In genomic region chr12:109749711-109750243, GRCm38 (mm10) we compare ENCODE assay signal across 8 mouse cellular contexts.
DNase-seq lines count a peak whose midpoint lies in the region; ATAC-seq and TF ChIP-seq lines count a peak whose summit lies in the region.

No protein-coding gene starts in this region.

- H3K36me3 ChIP-seq in E14TG2a.4 (ENCODE audit: insufficient read depth, low read length), result peaks cover 43% of the 10 kb centered on the region
- no peaks in the 10 kb centered on the region for H3K36me3 ChIP-seq in embryonic facial prominence, embryonic 15.5 days
- H3K36me3 ChIP-seq in heart, embryonic 12.5 days, result no peaks in the 10 kb centered on the region
- peaks cover 11% of the 10 kb centered on the region; the same call in 1 of the 2 replicates for H3K36me3 ChIP-seq in lung, embryonic 14.5 days (ENCODE audit: insufficient read depth)

- peak overlapping the region; percentile 71 for H3K27ac ChIP-seq in embryonic facial prominence, embryonic 15.5 days (replicated peaks)
- no peak overlapping the region for H3K27ac ChIP-seq in heart, embryonic 12.5 days (ENCODE audit: poor library complexity, severe bottlenecking)
- H3K27ac ChIP-seq in layer of hippocampus, adult 2 months, result peak overlapping the region; percentile 44
- peak overlapping the region; percentile 86 for H3K27ac ChIP-seq in lung, embryonic 14.5 days (ENCODE audit: low read depth)

- peak overlapping the region; percentile 46 for H3K4me2 ChIP-seq in embryonic facial prominence, embryonic 15.5 days (replicated peaks)
- H3K4me2 ChIP-seq in heart, embryonic 12.5 days, result peak overlapping the region; percentile 66
- H3K4me2 ChIP-seq in lung, embryonic 14.5 days, result peak overlapping the region; percentile 50

- peaks cover 33% of the 10 kb centered on the region for H3K4me1 ChIP-seq in E14TG2a.4 (replicated peaks; ENCODE audit: low read depth, low read length)
- peaks cover 36% of the 10 kb centered on the region for H3K4me1 ChIP-seq in embryonic facial prominence, embryonic 15.5 days
- H3K4me1 ChIP-seq in heart, embryonic 12.5 days (replicated peaks), result peaks cover 29% of the 10 kb centered on the region
- H3K4me1 ChIP-seq in lung, embryonic 14.5 days (ENCODE audit: insufficient read depth), result peaks cover 8% of the 10 kb centered on the region

- peak; percentile 32 to 55 for DNase-seq in adrenal gland, postnatal 4 days (ENCODE audit: low spot score in 2 of 2)
- peak; percentile 54 to 66 for DNase-seq in layer of hippocampus, adult 2 months (ENCODE audit: low spot score in 2 of 2)
- DNase-seq in lung, embryonic 14.5 days, result peak; percentile 77
- peak; percentile 84 for DNase-seq in retina, postnatal 1 day
- DNase-seq in T-cell, adult 2 months (ENCODE audit: low spot score), result no peak

- H3K4me3 ChIP-seq in E14TG2a.4 (replicated peaks; ENCODE audit: low read length), result peak overlapping the region; percentile 43
- H3K4me3 ChIP-seq in embryonic facial prominence, embryonic 15.5 days (replicated peaks), result 0 out of 2 replicates have a peak overlapping the region, but pooled peaks have one; percentile 11
- peak overlapping the region; percentile 30 for H3K4me3 ChIP-seq in heart, embryonic 12.5 days
- H3K4me3 ChIP-seq in layer of hippocampus, adult 2 months, result no peak overlapping the region
- H3K4me3 ChIP-seq in lung, embryonic 14.5 days (ENCODE audit: low read depth, low read length), result peak overlapping the region; percentile 17; the same call in 1 of the 2 replicates

- peak; percentile 51 for ATAC-seq in embryonic facial prominence, embryonic 15.5 days (ENCODE audit: insufficient number of reproducible peaks, low FRiP score, low TSS enrichment, low read depth)
- peak; percentile 60 for ATAC-seq in heart, embryonic 12.5 days (ENCODE audit: insufficient number of reproducible peaks, low FRiP score)
- peak; percentile 72 for ATAC-seq in lung, embryonic 14.5 days (ENCODE audit: insufficient read depth)

- H3K9ac ChIP-seq in embryonic facial prominence, embryonic 15.5 days, result no peak overlapping the region
- H3K9ac ChIP-seq in heart, embryonic 12.5 days, result peak overlapping the region; percentile 20; the same call in 1 of the 2 replicates
- H3K9ac ChIP-seq in lung, embryonic 14.5 days, result 0 out of 2 replicates have a peak overlapping the region, but pooled peaks have one; percentile 4

- H3K27me3 ChIP-seq in E14TG2a.4 (ENCODE audit: insufficient read depth, low read length), result peaks cover 5% of the 10 kb centered on the region; the same call in 1 of the 2 replicates
- H3K27me3 ChIP-seq in embryonic facial prominence, embryonic 15.5 days, result no peaks in the 10 kb centered on the region
- H3K27me3 ChIP-seq in heart, embryonic 12.5 days (replicated peaks), result no peaks in the 10 kb centered on the region
- H3K27me3 ChIP-seq in lung, embryonic 14.5 days (ENCODE audit: insufficient read depth, low read length), result no peaks in the 10 kb centered on the region

- 3% methylated on average over 14 of the region's 14 CpGs for whole genome bisulfite sequencing in embryonic facial prominence, embryonic 15.5 days
- 14% methylated on average over 14 of the region's 14 CpGs for WGBS in heart, embryonic 12.5 days
- 7% methylated on average over 14 of the region's 14 CpGs for WGBS in lung, embryonic 14.5 days

- TF ChIP-seq CTCF in E14TG2a.4 (conservative IDR thresholded peaks at IDR 0.05; ENCODE audit: low read length), result peak; percentile 45
- peak; percentile 75 for TF ChIP-seq CTCF in layer of hippocampus, adult 2 months (conservative IDR thresholded peaks at IDR 0.05)
- peak; percentile 76 for TF ChIP-seq CTCF in lung, embryonic 14.5 days (IDR thresholded peaks at IDR 0.05; ENCODE audit: low read depth)

- H3K9me3 ChIP-seq in E14TG2a.4 (ENCODE audit: low read length), result no peaks in the 10 kb centered on the region
- no peaks in the 10 kb centered on the region for H3K9me3 ChIP-seq in embryonic facial prominence, embryonic 15.5 days (replicated peaks)
- no peaks in the 10 kb centered on the region for H3K9me3 ChIP-seq in heart, embryonic 12.5 days (replicated peaks)
- H3K9me3 ChIP-seq in lung, embryonic 14.5 days (ENCODE audit: low read depth, low read length), result no peaks in the 10 kb centered on the region
